Comparison of ENCODE assay signal across 11 mouse cellular contexts in genomic region chr15:78787287-78787856, GRCm38 (mm10). TPM values are rescaled to one million over a fixed set of nuclear protein-coding genes. Genes with fewer than 3 reads are reported as not detected.
DNase-seq lines count a peak whose midpoint lies in the region; ATAC-seq and TF ChIP-seq lines count a peak whose summit lies in the region.
"Had no signal": no experiment of that assay in that cellular context is flagged by ENCODE, and none has a peak within 500 bp of the region (broad histone marks: within the 10 kb centered on the region; RNA-seq: fewer than 3 reads in every experiment).

No protein-coding gene starts in this region.

- TF ChIP-seq CTCF in heart, postnatal 0 days (IDR thresholded peaks at IDR 0.05; ENCODE audit: low read depth), result no peak

- no peaks in the 10 kb centered on the region for H3K9me3 ChIP-seq in hindbrain, embryonic 13.5 days
- no peaks in the 10 kb centered on the region for H3K9me3 ChIP-seq in hindbrain, embryonic 12.5 days (replicated peaks)
- no peaks in the 10 kb centered on the region for H3K9me3 ChIP-seq in embryonic facial prominence, embryonic 12.5 days
- no peaks in the 10 kb centered on the region for H3K9me3 ChIP-seq in heart, postnatal 0 days (replicated peaks; ENCODE audit: control insufficient read depth, low read length)
- H3K9me3 ChIP-seq: liver, embryonic 15.5 days had no signal

- H3K27me3 ChIP-seq in hindbrain, embryonic 13.5 days, result no peaks in the 10 kb centered on the region
- H3K27me3 ChIP-seq in hindbrain, embryonic 12.5 days, result no peaks in the 10 kb centered on the region; the same call in 1 of the 2 replicates
- no peaks in the 10 kb centered on the region for H3K27me3 ChIP-seq in embryonic facial prominence, embryonic 12.5 days
- no peaks in the 10 kb centered on the region for H3K27me3 ChIP-seq in heart, postnatal 0 days (ENCODE audit: control insufficient read depth, insufficient read depth, low read length)
- H3K27me3 ChIP-seq: liver, embryonic 15.5 days had no signal

- no peak overlapping the region for H3K9ac ChIP-seq in hindbrain, embryonic 13.5 days
- no peak overlapping the region for H3K9ac ChIP-seq in hindbrain, embryonic 12.5 days
- H3K9ac ChIP-seq in embryonic facial prominence, embryonic 12.5 days, result no peak overlapping the region
- no peak overlapping the region for H3K9ac ChIP-seq in heart, postnatal 0 days (replicated peaks; ENCODE audit: low read depth, low read length)
- H3K9ac ChIP-seq: liver, embryonic 15.5 days had no signal

- no peak for DNase-seq in heart, postnatal 0 days (ENCODE audit: low spot score)
- peak; percentile 60 to 83 for DNase-seq in kidney, postnatal 25 days
- DNase-seq in right cerebral cortex, postnatal 25 days, result no peak
- no peak for DNase-seq in urinary bladder, postnatal 14 days (ENCODE audit: low spot score)
- DNase-seq in left cerebral cortex, postnatal 10 days (ENCODE audit: extremely low spot score in 1 of 2, low spot score in 2 of 2), result no peak

- H3K36me3 ChIP-seq in hindbrain, embryonic 13.5 days, result no peaks in the 10 kb centered on the region
- no peaks in the 10 kb centered on the region for H3K36me3 ChIP-seq in hindbrain, embryonic 12.5 days
- no peaks in the 10 kb centered on the region for H3K36me3 ChIP-seq in embryonic facial prominence, embryonic 12.5 days
- peaks cover 17% of the 10 kb centered on the region; the same call in 1 of the 2 replicates for H3K36me3 ChIP-seq in heart, postnatal 0 days (replicated peaks; ENCODE audit: control insufficient read depth, insufficient read depth, low read length)
- H3K36me3 ChIP-seq: liver, embryonic 15.5 days had no signal

- 64% methylated on average over 9 of the region's 9 CpGs for WGBS in hindbrain, embryonic 13.5 days
- WGBS in hindbrain, embryonic 12.5 days, result 60% methylated on average over 9 of the region's 9 CpGs
- 63% methylated on average over 9 of the region's 9 CpGs for whole genome bisulfite sequencing in embryonic facial prominence, embryonic 12.5 days
- WGBS in heart, postnatal 0 days, result 69% methylated on average over 9 of the region's 9 CpGs

- no peak for ATAC-seq in hindbrain, embryonic 13.5 days (ENCODE audit: low FRiP score)
- ATAC-seq in hindbrain, embryonic 12.5 days (ENCODE audit: low FRiP score), result no peak
- no peak for ATAC-seq in embryonic facial prominence, embryonic 12.5 days (ENCODE audit: insufficient number of reproducible peaks, insufficient read depth, low FRiP score, low TSS enrichment)
- ATAC-seq in heart, postnatal 0 days (ENCODE audit: insufficient read depth, low read depth), result no peak

- peak; percentile 5; the same call in 1 of the 2 replicates for TF ChIP-seq EP300 in heart, postnatal 0 days (IDR thresholded peaks at IDR 0.05; ENCODE audit: low read depth)

- H3K4me3 ChIP-seq in hindbrain, embryonic 13.5 days, result no peak overlapping the region
- H3K4me3 ChIP-seq in hindbrain, embryonic 12.5 days, result no peak overlapping the region
- no peak overlapping the region for H3K4me3 ChIP-seq in embryonic facial prominence, embryonic 12.5 days
- H3K4me3 ChIP-seq in heart, postnatal 0 days (ENCODE audit: low read depth, low read length), result no peak overlapping the region
- H3K4me3 ChIP-seq: liver, embryonic 15.5 days had no signal

- peak overlapping the region; percentile 60 for H3K27ac ChIP-seq in hindbrain, embryonic 13.5 days
- no peak overlapping the region for H3K27ac ChIP-seq in hindbrain, embryonic 12.5 days
- peak overlapping the region; percentile 30; the same call in 1 of the 2 replicates for H3K27ac ChIP-seq in embryonic facial prominence, embryonic 12.5 days
- peak overlapping the region; percentile 83 for H3K27ac ChIP-seq in heart, postnatal 0 days (ENCODE audit: low read depth)
- H3K27ac ChIP-seq: liver, embryonic 15.5 days had no signal

- intact Hi-C loops in left cerebral cortex, postnatal 10 days (cut with DNase I), result no loop called here

- no peak overlapping the region for H3K4me2 ChIP-seq in hindbrain, embryonic 13.5 days
- no peak overlapping the region for H3K4me2 ChIP-seq in hindbrain, embryonic 12.5 days (replicated peaks)
- no peak overlapping the region for H3K4me2 ChIP-seq in embryonic facial prominence, embryonic 12.5 days (replicated peaks)
- no peak overlapping the region for H3K4me2 ChIP-seq in heart, postnatal 0 days (ENCODE audit: low read depth, low read length)
- H3K4me2 ChIP-seq: liver, embryonic 15.5 days had no signal

- H3K4me1 ChIP-seq in hindbrain, embryonic 13.5 days (replicated peaks), result peaks cover 27% of the 10 kb centered on the region
- H3K4me1 ChIP-seq in hindbrain, embryonic 12.5 days, result peaks cover 27% of the 10 kb centered on the region
- peaks cover 8% of the 10 kb centered on the region; the same call in 1 of the 2 replicates for H3K4me1 ChIP-seq in embryonic facial prominence, embryonic 12.5 days
- H3K4me1 ChIP-seq in heart, postnatal 0 days (ENCODE audit: control insufficient read depth, insufficient read depth), result peaks cover 12% of the 10 kb centered on the region

RNA-seq across cellular contexts. Expression of gene Mfng, which starts 14.1 kb away (rescaled TPM):
- polyA plus RNA-seq in hindbrain, embryonic 13.5 days (2015; fragmentation: Nextera tagmentation; extraction: Ambion mirVana), result 36.7 and 40.1 TPM in 2 replicates
- 51.7 and 58.0 TPM in 2 replicates for polyA plus RNA-seq in hindbrain, embryonic 12.5 days (2016; fragmentation: Nextera tagmentation; extraction: Ambion mirVana)
- 29.1 and 29.3 TPM in 2 replicates for polyA plus RNA-seq in embryonic facial prominence, embryonic 12.5 days (2016; fragmentation: Nextera tagmentation; extraction: Ambion mirVana)
- 12.9 and 13.1 TPM in 2 replicates for total RNA-seq in heart, postnatal 0 days (2014; rRNA removed; ENCODE audit: low replicate concordance)
- 13.0 and 13.4 TPM in 2 replicates for polyA plus RNA-seq in heart, postnatal 0 days (2015; fragmentation: Nextera tagmentation; extraction: Ambion mirVana)
- total RNA-seq in left cerebral cortex, postnatal 10 days (2021), result 1 to 10 TPM; 6.7 to 7.6 TPM

RNA-seq across cellular contexts. Expression of gene Card10, which starts 15.5 kb away (rescaled TPM):
- 1.6 TPM in 2 replicates for polyA plus RNA-seq in hindbrain, embryonic 13.5 days (2015; fragmentation: Nextera tagmentation; extraction: Ambion mirVana)
- polyA plus RNA-seq in hindbrain, embryonic 12.5 days (2016; fragmentation: Nextera tagmentation; extraction: Ambion mirVana), result 2.7 and 2.9 TPM in 2 replicates
- polyA plus RNA-seq in embryonic facial prominence, embryonic 12.5 days (2016; fragmentation: Nextera tagmentation; extraction: Ambion mirVana), result 3.6 TPM in 2 replicates
- total RNA-seq in heart, postnatal 0 days (2014; rRNA removed; ENCODE audit: low replicate concordance), result 2.7 and 6.4 TPM in 2 replicates
- 4.0 and 4.6 TPM in 2 replicates for polyA plus RNA-seq in heart, postnatal 0 days (2015; fragmentation: Nextera tagmentation; extraction: Ambion mirVana)
- 1 to 10 TPM; 4.3 to 5.1 TPM for total RNA-seq in left cerebral cortex, postnatal 10 days (2021)
- total RNA-seq: hematopoietic stem cell, adult 5-6 weeks had no signal

RNA-seq across cellular contexts. Expression of gene Cdc42ep1, which starts 55.1 kb away (rescaled TPM):
- 9.5 and 11.0 TPM in 2 replicates for polyA plus RNA-seq in hindbrain, embryonic 13.5 days (2015; fragmentation: Nextera tagmentation; extraction: Ambion mirVana)
- polyA plus RNA-seq in hindbrain, embryonic 12.5 days (2016; fragmentation: Nextera tagmentation; extraction: Ambion mirVana), result 15.1 and 15.6 TPM in 2 replicates
- polyA plus RNA-seq in embryonic facial prominence, embryonic 12.5 days (2016; fragmentation: Nextera tagmentation; extraction: Ambion mirVana), result 25.6 and 25.7 TPM in 2 replicates
- total RNA-seq in heart, postnatal 0 days (2014; rRNA removed; ENCODE audit: low replicate concordance), result 44.7 and 52.5 TPM in 2 replicates
- 27.1 and 27.4 TPM in 2 replicates for polyA plus RNA-seq in heart, postnatal 0 days (2015; fragmentation: Nextera tagmentation; extraction: Ambion mirVana)
- total RNA-seq in left cerebral cortex, postnatal 10 days (2021), result 1 to 10 TPM; 6.2 to 8.4 TPM
- total RNA-seq: hematopoietic stem cell, adult 5-6 weeks; neutrophil, adult 5-6 weeks had no signal

Comparison
In these comparisons a context has a peak if more than half of its experiments do, and no peak if none do; other contexts are left out.
1. DNase-seq: peak in kidney, postnatal 25 days (2 of 2); none in heart, postnatal 0 days (single experiment), right cerebral cortex, postnatal 25 days (single experiment), urinary bladder, postnatal 14 days (single experiment) and left cerebral cortex, postnatal 10 days (0 of 2).